Mouse (Mus musculus) kidney, embryonic 14.5 days (tissue): Measurements from ENCODE around the gene Abcg2. TPM values are rescaled to one million over a fixed set of nuclear protein-coding genes. Genes with fewer than 3 reads are reported as not detected.

Experiments used
- ATAC-seq: fragments of 200-750 bp; cut with Nextera tagmentation; 2 replicates; pipeline ENCODE4 v1.8.0; 2017; ENCODE audit warnings: moderate number of reproducible peaks, mild to moderate bottlenecking, moderate TSS enrichment, moderate library complexity; ENCODE audit not compliant: low FRiP score, low TSS enrichment
- H3K27ac ChIP-seq: fragments of 300-500 bp; sonication (generic); 2 replicates; pipeline ENCODE4 v1.5.1; 2014; ENCODE audit warnings: low read depth, mild to moderate bottlenecking, low read length, moderate library complexity, mixed read lengths
- H3K27me3 ChIP-seq: fragments of 300-500 bp; sonication (generic); 2 replicates; pipeline ENCODE4 v1.6.1; 2014; ENCODE audit warnings: mild to moderate bottlenecking, low read length; ENCODE audit not compliant: control insufficient read depth, insufficient read depth
- H3K36me3 ChIP-seq: fragments of 300-500 bp; sonication (generic); 2 replicates; pipeline ENCODE4 v1.6.1; 2014; ENCODE audit warnings: low read length, mixed read lengths; ENCODE audit not compliant: control insufficient read depth, insufficient read depth
- H3K4me1 ChIP-seq: fragments of 300-500 bp; sonication (generic); 2 replicates; pipeline ENCODE4 v1.6.1; 2014; ENCODE audit warnings: low read length, mixed read lengths; ENCODE audit not compliant: control insufficient read depth, insufficient read depth
- H3K4me2 ChIP-seq: fragments of 300-500 bp; sonication (generic); replicated peaks from 2 replicates; pipeline ENCODE4 v1.6.1; 2014; ENCODE audit warnings: low read depth, mild to moderate bottlenecking, low read length
- H3K4me3 ChIP-seq: fragments of 300-500 bp; sonication (generic); 2 replicates; pipeline ENCODE4 v1.5.1; 2014; ENCODE audit warnings: mild to moderate bottlenecking, low read length
- H3K9ac ChIP-seq: fragments of 300-500 bp; sonication (generic); 2 replicates; pipeline ENCODE4 v1.6.1; 2014; ENCODE audit warnings: low read depth, mild to moderate bottlenecking, low read length, moderate library complexity
- H3K9me3 ChIP-seq: fragments of 300-500 bp; sonication (generic); 2 replicates; pipeline ENCODE4 v1.6.1; 2016; ENCODE audit warnings: low read length; ENCODE audit not compliant: control insufficient read depth
- WGBS: fragments of 180-500 bp; shearing (Covaris S2); extraction: QIAGEN DNeasy Blood & Tissue Kit; methylation state at CpG from one replicate; pipeline ENCODE4 v1.1.7; 2014; 5-methylcytosine and 5-hydroxymethylcytosine counted together
- polyA plus RNA-seq: library from polyadenylated mRNA; unstranded; fragments of >200 nt; fragmentation: Nextera tagmentation; extraction: Ambion mirVana; gene quantifications from 2 replicates; pipeline ENCODE4 v1.2.1, GENCODE M21; 2014

Abcg2 gene
- polyA plus RNA-seq, 1 experiment from 2014 or later = 76.6 TPM

DNA sequence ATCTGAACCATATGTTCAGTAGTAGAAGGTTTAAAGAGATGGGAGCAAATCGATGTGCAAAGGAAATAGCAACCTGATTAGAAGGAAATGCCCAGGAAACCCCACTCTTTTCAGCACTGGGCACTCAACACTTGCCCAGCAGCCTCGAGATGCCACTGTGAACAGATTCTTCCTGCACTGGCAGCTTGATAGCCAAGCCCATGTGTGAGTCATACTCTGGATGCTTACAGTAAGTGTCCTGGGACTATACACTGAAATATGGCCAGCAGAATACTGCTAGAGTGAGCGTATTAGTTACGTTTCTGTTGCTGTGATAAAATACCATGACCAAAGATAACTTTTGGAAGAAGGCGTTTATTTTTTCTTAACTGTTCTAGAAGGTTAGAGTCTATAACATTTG, 39.8 kb downstream of the Abcg2 start:
- Histone ChIP-seq H3K27ac (no peak overlapping the region), H3K4me3 (no peak overlapping the region), H3K9ac (no peak overlapping the region), H3K4me2 (no peak overlapping the region), H3K4me1 (no peaks in the 10 kb centered on the region), H3K9me3 (no peaks in the 10 kb centered on the region), H3K27me3 (no peaks in the 10 kb centered on the region), H3K36me3 (no peaks in the 10 kb centered on the region)
- WGBS = 81% methylated on average over 5 of the region's 5 CpGs
- ATAC-seq = no peak

DNA sequence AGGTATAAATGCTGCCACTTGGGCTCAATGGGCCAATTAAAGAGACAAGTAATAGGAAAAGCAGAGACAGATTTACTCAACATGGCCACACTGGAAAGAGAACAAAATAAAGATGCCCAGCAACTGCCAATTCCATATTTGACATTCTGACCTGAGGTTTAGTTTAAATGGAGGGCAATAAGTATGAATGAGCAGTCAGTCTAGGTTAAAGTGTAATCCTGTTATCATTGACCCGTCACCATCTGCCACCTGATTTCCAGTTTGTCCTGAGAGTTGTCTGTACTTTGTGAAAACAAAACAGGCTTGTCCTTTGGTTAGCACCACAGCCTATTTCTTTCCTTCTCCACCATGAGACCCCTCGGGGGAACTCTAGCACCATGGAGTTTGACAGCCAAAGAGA, 44.9 kb downstream of the Abcg2 start:
- Histone ChIP-seq H3K4me1 (0 out of 2 replicates have a peak, but pooled peaks cover 4% of the 10 kb centered on the region), H3K27me3 (no peaks in the 10 kb centered on the region), H3K9ac (no peak overlapping the region), H3K9me3 (no peaks in the 10 kb centered on the region), H3K4me3 (no peak overlapping the region), H3K36me3 (no peaks in the 10 kb centered on the region), H3K4me2 (no peak overlapping the region), H3K27ac (no peak overlapping the region)
- WGBS = 92% methylated on average over 2 of the region's 2 CpGs
- no peak for ATAC-seq

DNA sequence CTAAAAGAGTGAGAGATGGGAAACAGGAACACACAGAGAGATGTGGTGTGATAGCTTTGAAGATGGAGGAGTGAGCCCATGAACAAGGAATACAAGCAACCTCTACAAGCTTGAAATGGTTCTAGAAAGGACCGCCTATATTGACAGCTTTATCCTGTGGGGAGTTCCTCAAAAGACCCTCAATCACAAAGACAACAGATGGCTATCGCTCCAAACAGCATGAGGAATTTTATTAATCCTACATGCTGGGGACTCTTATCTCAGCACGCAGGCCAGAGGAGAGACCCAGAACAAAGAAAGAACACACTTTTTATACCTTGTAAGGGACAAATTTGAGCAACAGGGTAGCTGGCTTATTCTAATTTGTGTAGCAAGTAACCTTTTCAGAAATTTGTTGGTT, 48.1 kb downstream of the Abcg2 start:
- 49% methylated on average over 3 of the region's 3 CpGs for WGBS
- no peak overlapping the region for H3K27ac ChIP-seq
- H3K27me3 ChIP-seq = no peaks in the 10 kb centered on the region
- H3K36me3 ChIP-seq = no peaks in the 10 kb centered on the region
- no peak for ATAC-seq
- no peak overlapping the region for H3K4me2 ChIP-seq
- no peak overlapping the region for H3K9ac ChIP-seq
- H3K9me3 ChIP-seq = no peaks in the 10 kb centered on the region
- no peak overlapping the region for H3K4me3 ChIP-seq
- H3K4me1 ChIP-seq = 0 out of 2 replicates have a peak, but pooled peaks cover 4% of the 10 kb centered on the region

- H3K9me3 ChIP-seq = no peaks in the 10 kb centered on the region
- H3K27ac ChIP-seq = no peak overlapping the region
- no peak overlapping the region for H3K4me2 ChIP-seq
- no peak overlapping the region for H3K9ac ChIP-seq
- H3K4me1 ChIP-seq = 0 out of 2 replicates have a peak, but pooled peaks cover 4% of the 10 kb centered on the region
- WGBS = 53% methylated on average over 4 of the region's 4 CpGs
- H3K36me3 ChIP-seq = no peaks in the 10 kb centered on the region
- H3K27me3 ChIP-seq = no peaks in the 10 kb centered on the region
- no peak overlapping the region for H3K4me3 ChIP-seq
- peak; percentile 71; the same call in 1 of the 2 replicates for ATAC-seq
Measured at GRCm38 (mm10) chr6:58633731-58634130, 49.4 kb downstream of the Abcg2 start.

- Histone ChIP-seq H3K36me3 (no peaks in the 10 kb centered on the region), H3K4me2 (no peak overlapping the region), H3K27me3 (no peaks in the 10 kb centered on the region), H3K4me3 (no peak overlapping the region), H3K4me1 (no peaks in the 10 kb centered on the region), H3K9ac (no peak overlapping the region), H3K9me3 (no peaks in the 10 kb centered on the region), H3K27ac (no peak overlapping the region)
- no peak for ATAC-seq
Measured at GRCm38 (mm10) chr6:58638566-58638965, 54.2 kb downstream of the Abcg2 start.

DNA sequence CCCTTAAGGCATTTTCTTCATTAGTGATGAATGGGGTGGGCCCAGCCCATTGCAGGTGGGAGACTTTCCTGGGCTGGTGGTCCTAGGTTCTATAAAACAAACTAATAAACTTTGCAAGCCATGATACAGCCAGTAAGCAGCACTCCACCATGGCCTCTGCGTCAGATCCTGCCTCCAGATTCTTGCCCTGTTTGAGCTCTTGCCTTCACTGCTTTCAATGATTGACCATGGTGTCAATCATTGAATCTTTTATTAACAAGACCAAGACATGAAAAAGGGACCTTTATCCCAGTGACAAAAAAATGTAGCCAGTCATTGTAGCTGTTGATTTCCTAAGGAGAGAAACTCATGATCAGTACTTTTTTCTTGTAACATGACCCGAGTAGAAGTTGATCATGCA, 55.1 kb downstream of the Abcg2 start:
- Histone ChIP-seq H3K4me1 (no peaks in the 10 kb centered on the region), H3K9me3 (no peaks in the 10 kb centered on the region), H3K27ac (no peak overlapping the region), H3K4me3 (no peak overlapping the region), H3K36me3 (no peaks in the 10 kb centered on the region), H3K4me2 (no peak overlapping the region), H3K27me3 (no peaks in the 10 kb centered on the region), H3K9ac (no peak overlapping the region)
- 83% methylated on average over 2 of the region's 2 CpGs for WGBS
- ATAC-seq = no peak

DNA sequence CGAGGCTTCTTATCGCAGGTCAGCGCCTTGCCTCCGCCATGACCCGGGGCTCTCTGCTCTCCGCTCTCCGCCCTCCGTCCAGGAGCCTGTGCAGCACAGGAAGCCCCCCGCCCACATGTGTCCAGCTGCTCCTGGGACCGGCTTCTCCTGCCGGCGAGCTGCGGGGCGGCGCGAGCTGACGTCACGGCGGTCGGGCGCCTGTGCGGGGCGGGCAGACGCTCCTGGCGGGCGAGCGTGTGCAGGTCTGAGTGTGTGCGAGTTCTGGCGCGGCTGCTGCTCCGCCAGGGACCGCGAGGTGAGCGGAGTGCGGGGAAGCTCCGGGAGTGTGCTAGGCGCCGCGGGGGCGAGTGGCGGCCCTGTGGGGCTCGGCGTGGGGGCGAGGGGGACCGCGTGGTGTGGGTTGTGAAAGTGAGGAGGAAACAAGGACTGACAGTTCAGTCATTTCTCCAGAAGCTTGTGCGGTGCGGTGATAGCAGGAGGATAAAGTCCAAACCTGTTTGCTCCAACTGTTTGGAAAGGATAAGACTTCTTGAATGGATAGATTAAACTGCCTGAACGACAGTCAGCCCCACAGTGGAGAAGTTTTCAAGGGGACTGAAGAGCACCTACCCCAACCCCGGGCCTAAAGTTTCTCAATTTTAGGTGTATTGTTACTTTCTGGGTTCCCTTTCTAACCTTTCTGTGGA, 56.2 kb downstream of the Abcg2 start:
- ATAC-seq = peak; percentile 99
- under 1% methylated on average over 50 of the region's 50 CpGs for WGBS

GRCm38 (mm10) chr6:58641056-58641799, 56.9 kb downstream of the Abcg2 start:
- WGBS = 26% methylated on average over 11 of the region's 11 CpGs
- Histone ChIP-seq H3K4me1 (no peaks in the 10 kb centered on the region), H3K4me3 (peak overlapping the region; percentile 72), H3K27ac (no peak overlapping the region), H3K9me3 (no peaks in the 10 kb centered on the region), H3K27me3 (no peaks in the 10 kb centered on the region), H3K4me2 (peak overlapping the region; percentile 67), H3K9ac (peak overlapping the region; percentile 69; the same call in 1 of the 2 replicates), H3K36me3 (no peaks in the 10 kb centered on the region)
- ATAC-seq = no peak

More for the DNA sequence above, 56.2 kb downstream of the Abcg2 start:
- Histone ChIP-seq H3K9ac (peak overlapping the region; percentile 69), H3K4me1 (no peaks in the 10 kb centered on the region), H3K4me2 (peak overlapping the region; percentile 67), H3K9me3 (no peaks in the 10 kb centered on the region), H3K27ac (peak overlapping the region; percentile 69), H3K36me3 (no peaks in the 10 kb centered on the region), H3K27me3 (no peaks in the 10 kb centered on the region), H3K4me3 (peak overlapping the region; percentile 72)

GRCm38 (mm10) chr6:58642191-58642590, 57.9 kb downstream of the Abcg2 start:
- Histone ChIP-seq H3K4me3 (no peak overlapping the region), H3K4me2 (no peak overlapping the region), H3K36me3 (no peaks in the 10 kb centered on the region), H3K9ac (no peak overlapping the region), H3K9me3 (no peaks in the 10 kb centered on the region), H3K27ac (peak overlapping the region; percentile 7; the same call in 1 of the 2 replicates), H3K27me3 (no peaks in the 10 kb centered on the region), H3K4me1 (no peaks in the 10 kb centered on the region)
- no peak for ATAC-seq
- WGBS = 82% methylated on average over 2 of the region's 2 CpGs
